Mouse (Mus musculus) liver, postnatal 0 days (tissue): ENCODE data around the gene Olfr54.

Source experiments
- CTCF ChIP-seq: sonication (generic); IDR thresholded peaks from 2 replicates; pipeline ENCODE4 v1.5.1; 2016; ENCODE audit warnings: antibody characterized with exemption, low read depth
- EP300 ChIP-seq: IDR thresholded peaks from 2 replicates; pipeline ENCODE4 v1.6.1; 2016; ENCODE audit warnings: antibody characterized with exemption, low read depth, mild to moderate bottlenecking

DNA sequence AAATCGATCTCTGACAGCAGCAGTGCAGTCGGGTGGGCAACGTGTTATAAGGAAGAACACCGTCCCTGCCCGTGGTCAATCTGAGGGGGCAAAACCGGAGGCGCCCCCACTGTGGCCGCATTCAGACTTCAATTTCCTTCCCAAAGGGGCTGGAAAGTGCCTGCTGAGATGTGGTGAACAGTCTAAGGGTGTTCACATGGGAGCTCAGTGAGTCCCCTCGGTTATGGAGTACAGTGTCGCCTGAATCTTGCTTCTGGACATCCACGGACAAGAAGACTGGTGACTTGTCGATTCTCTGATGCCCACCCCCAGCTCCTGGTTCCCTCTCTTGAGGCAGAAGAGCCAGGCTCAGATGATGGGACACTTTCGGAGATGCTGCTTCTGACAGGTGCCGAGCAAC lies 45.6 kb downstream of the Olfr54 start:
- TF ChIP-seq CTCF (no peak), EP300 (no peak)
